Mouse (Mus musculus) stomach, embryonic 14.5 days (tissue): ENCODE measurements around the gene Clec10a. TPM values are rescaled to one million over a fixed set of nuclear protein-coding genes. Genes with fewer than 3 reads are reported as not detected.
"Not testable (repeated sequence)": the region's sequence is repeated elsewhere in the genome, so short reads cannot be mapped to it uniquely, and the experiment has no call there.

ENCODE experiments used
- ATAC-seq: fragments of 200-750 bp; cut with Nextera tagmentation; 2 replicates; pipeline ENCODE4 v1.8.0; 2017; ENCODE audit warnings: low read depth, moderate TSS enrichment; ENCODE audit not compliant: insufficient number of reproducible peaks, insufficient read depth, low FRiP score
- H3K27ac ChIP-seq: fragments of 300-500 bp; sonication (generic); 2 replicates; pipeline ENCODE4 v1.5.1; 2014; ENCODE audit warnings: mild to moderate bottlenecking, low read length, moderate library complexity, mixed read lengths
- H3K27me3 ChIP-seq: fragments of 300-500 bp; sonication (generic); 2 replicates; pipeline ENCODE4 v1.6.1; 2014; ENCODE audit warnings: low read length, control low read depth, mixed read lengths; ENCODE audit not compliant: control insufficient read depth, insufficient read depth
- H3K36me3 ChIP-seq: fragments of 300-500 bp; sonication (generic); 2 replicates; pipeline ENCODE4 v1.6.1; 2014; ENCODE audit warnings: mild to moderate bottlenecking, control low read depth, low read length, moderate library complexity, mixed read lengths; ENCODE audit not compliant: control insufficient read depth, insufficient read depth
- H3K4me1 ChIP-seq: fragments of 300-500 bp; sonication (generic); 2 replicates; pipeline ENCODE4 v1.6.1; 2014; ENCODE audit warnings: low read length, control low read depth, mixed read lengths; ENCODE audit not compliant: control insufficient read depth, insufficient read depth
- H3K4me2 ChIP-seq: fragments of 300-500 bp; sonication (generic); replicated peaks from 2 replicates; pipeline ENCODE4 v1.6.1; 2014; ENCODE audit warnings: low read depth, low read length, control low read depth
- H3K4me3 ChIP-seq: fragments of 300-500 bp; sonication (generic); 2 replicates; pipeline ENCODE4 v1.5.1; 2014; ENCODE audit warnings: low read depth, low read length, control low read depth
- H3K9ac ChIP-seq: fragments of 300-500 bp; sonication (generic); replicated peaks from 2 replicates; pipeline ENCODE4 v1.6.1; 2014; ENCODE audit warnings: low read depth, mild to moderate bottlenecking, control low read depth, low read length, moderate library complexity, mixed read lengths
- H3K9me3 ChIP-seq: fragments of 300-500 bp; sonication (generic); 2 replicates; pipeline ENCODE4 v1.6.1; 2016; ENCODE audit warnings: low read depth, low read length, control low read depth; ENCODE audit not compliant: control insufficient read depth
- WGBS: fragments of 180-500 bp; shearing (Covaris S2); extraction: QIAGEN DNeasy Blood & Tissue Kit; methylation state at CpG from one replicate; pipeline ENCODE4 v1.1.7; 2014; 5-methylcytosine and 5-hydroxymethylcytosine counted together
- polyA plus RNA-seq: library from polyadenylated mRNA; unstranded; fragments of >200 nt; fragmentation: Nextera tagmentation; extraction: Ambion mirVana; gene quantifications from 2 replicates; pipeline ENCODE4 v1.2.1, GENCODE M21; 2014

Gene Clec10a
- polyA plus RNA-seq, 1 experiment from 2014 or later, result 0.98 TPM

- no peak overlapping the region for H3K27ac ChIP-seq
- no peak for ATAC-seq
- no peaks in the 10 kb centered on the region for H3K9me3 ChIP-seq
- H3K36me3 ChIP-seq, result no peaks in the 10 kb centered on the region
- no peaks in the 10 kb centered on the region for H3K4me1 ChIP-seq
- no peak overlapping the region for H3K9ac ChIP-seq
- H3K4me2 ChIP-seq, result no peak overlapping the region
- H3K27me3 ChIP-seq, result no peaks in the 10 kb centered on the region
- 60% methylated on average over 3 of the region's 3 CpGs for WGBS
- H3K4me3 ChIP-seq, result no peak overlapping the region
These were observed 4.9 kb upstream of the Clec10a start for GRCm38 (mm10) chr11:70151072-70151471.

DNA sequence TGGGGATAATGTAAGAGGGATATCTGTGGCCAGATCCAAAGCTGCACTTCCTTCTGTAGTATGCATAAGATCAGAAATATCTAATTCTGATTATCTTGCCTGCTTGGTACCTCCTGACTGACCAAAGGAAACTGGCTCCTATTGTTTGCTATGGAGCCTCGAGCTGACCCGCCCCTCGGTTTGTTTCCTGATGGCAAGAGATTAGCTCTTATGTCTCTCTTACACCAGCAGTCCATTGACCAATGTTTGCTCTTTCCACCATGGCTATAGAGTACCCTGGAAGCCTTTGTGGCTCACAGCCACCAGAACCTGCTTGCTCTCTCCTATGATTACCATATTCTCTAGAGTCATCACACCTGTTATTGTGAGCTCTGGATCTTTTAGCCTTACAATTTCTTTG is 6.3 kb downstream of the Clec10a start:
- no peak overlapping the region for H3K9ac ChIP-seq
- no peaks in the 10 kb centered on the region for H3K27me3 ChIP-seq
- no peak overlapping the region for H3K4me3 ChIP-seq
- ATAC-seq, result no peak
- WGBS, result 50% methylated on average over 3 of the region's 3 CpGs
- no peak overlapping the region for H3K4me2 ChIP-seq
- no peaks in the 10 kb centered on the region for H3K36me3 ChIP-seq
- no peaks in the 10 kb centered on the region for H3K9me3 ChIP-seq
- no peaks in the 10 kb centered on the region for H3K4me1 ChIP-seq
- no peak overlapping the region for H3K27ac ChIP-seq

GRCm38 (mm10) chr11:70165972-70166921 is 10.2 kb downstream of the Clec10a start:
- H3K4me2 ChIP-seq, result no peak overlapping the region
- H3K36me3 ChIP-seq, result no peaks in the 10 kb centered on the region
- H3K4me1 ChIP-seq, result no peaks in the 10 kb centered on the region
- no peak overlapping the region for H3K27ac ChIP-seq
- no peak overlapping the region for H3K4me3 ChIP-seq
- H3K9me3 ChIP-seq, result no peaks in the 10 kb centered on the region
- no peak for ATAC-seq
- 72% methylated on average over 16 of the region's 16 CpGs for WGBS
- no peaks in the 10 kb centered on the region for H3K27me3 ChIP-seq
- no peak overlapping the region for H3K9ac ChIP-seq

GRCm38 (mm10) chr11:70168136-70168535 is 12.1 kb downstream of the Clec10a start:
- no peak for ATAC-seq
- H3K9ac ChIP-seq, result no peak overlapping the region
- WGBS, result 43% methylated on average over 7 of the region's 7 CpGs
- no peaks in the 10 kb centered on the region for H3K27me3 ChIP-seq
- no peak overlapping the region for H3K4me2 ChIP-seq
- no peak overlapping the region for H3K27ac ChIP-seq
- no peak overlapping the region for H3K4me3 ChIP-seq
- no peaks in the 10 kb centered on the region for H3K36me3 ChIP-seq
- no peaks in the 10 kb centered on the region for H3K9me3 ChIP-seq
- H3K4me1 ChIP-seq, result no peaks in the 10 kb centered on the region

GRCm38 (mm10) chr11:70169471-70169870 is 13.5 kb downstream of the Clec10a start:
- not testable (repeated sequence) for H3K27ac ChIP-seq, H3K27me3 ChIP-seq, H3K4me3 ChIP-seq, ATAC-seq, H3K36me3 ChIP-seq, H3K9me3 ChIP-seq, H3K9ac ChIP-seq, H3K4me2 ChIP-seq, H3K4me1 ChIP-seq
- 82% methylated on average over 7 of the region's 7 CpGs for WGBS

DNA sequence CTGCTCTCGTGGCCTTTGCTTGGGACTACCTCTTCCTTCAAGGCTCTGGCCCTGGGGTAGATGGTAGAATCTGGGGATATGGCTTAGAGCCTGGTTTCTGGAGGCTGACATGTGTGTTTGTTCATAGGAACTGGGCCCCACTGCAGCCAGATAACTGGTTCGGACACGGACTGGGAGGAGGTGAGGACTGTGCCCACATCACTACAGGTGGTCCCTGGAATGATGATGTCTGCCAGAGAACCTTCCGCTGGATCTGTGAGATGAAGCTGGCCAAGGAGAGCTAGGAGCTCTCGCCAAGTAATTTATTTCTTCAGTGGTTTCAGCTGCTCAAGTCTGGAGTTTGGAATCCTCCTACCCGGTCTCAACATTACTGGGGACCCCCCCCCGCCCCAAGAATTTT is 14.3 kb downstream of the Clec10a start:
- H3K9me3 ChIP-seq, result no peaks in the 10 kb centered on the region
- H3K27ac ChIP-seq, result no peak overlapping the region
- WGBS, result 76% methylated on average over 7 of the region's 7 CpGs
- H3K4me1 ChIP-seq, result no peaks in the 10 kb centered on the region
- no peaks in the 10 kb centered on the region for H3K27me3 ChIP-seq
- H3K9ac ChIP-seq, result no peak overlapping the region
- ATAC-seq, result no peak
- H3K36me3 ChIP-seq, result no peaks in the 10 kb centered on the region
- H3K4me3 ChIP-seq, result no peak overlapping the region
- H3K4me2 ChIP-seq, result no peak overlapping the region

- whole genome bisulfite sequencing, result 82% methylated on average over 7 of the region's 7 CpGs
- Histone ChIP-seq H3K9me3 (no peaks in the 10 kb centered on the region), H3K9ac (no peak overlapping the region)
These were observed 15.2 kb downstream of the Clec10a start for GRCm38 (mm10) chr11:70171181-70171580.

DNA sequence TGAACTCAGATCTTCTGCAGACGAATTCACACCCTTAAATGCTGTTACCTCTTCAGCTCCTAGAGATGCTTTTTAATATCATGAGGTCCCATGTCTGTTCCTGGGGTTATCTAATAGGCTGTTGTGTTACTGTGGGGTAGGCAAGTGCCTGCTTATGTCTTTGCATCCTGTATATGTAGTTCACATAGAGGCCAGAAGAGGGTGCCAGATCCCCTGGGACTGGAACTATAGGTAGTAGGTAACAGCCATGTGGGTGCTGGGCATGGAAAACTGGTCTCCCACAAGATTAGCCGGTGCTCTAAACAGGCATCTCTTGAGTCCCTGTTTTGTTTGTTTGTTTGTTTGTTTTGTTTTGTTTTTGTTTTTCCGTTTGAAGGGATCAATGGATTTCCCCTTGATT is 15.8 kb downstream of the Clec10a start:
- WGBS, result 47% methylated on average over 3 of the region's 3 CpGs
- H3K9ac ChIP-seq, result no peak overlapping the region
- no peak overlapping the region for H3K27ac ChIP-seq
- H3K4me3 ChIP-seq, result no peak overlapping the region
- H3K4me2 ChIP-seq, result no peak overlapping the region
- H3K27me3 ChIP-seq, result no peaks in the 10 kb centered on the region
- H3K4me1 ChIP-seq, result no peaks in the 10 kb centered on the region
- no peaks in the 10 kb centered on the region for H3K36me3 ChIP-seq
- H3K9me3 ChIP-seq, result no peaks in the 10 kb centered on the region
- ATAC-seq, result no peak

More at GRCm38 (mm10) chr11:70171181-70171580, 15.2 kb downstream of the Clec10a start:
- Histone ChIP-seq H3K4me3 (no peak overlapping the region), H3K4me1 (no peaks in the 10 kb centered on the region), H3K4me2 (no peak overlapping the region), H3K36me3 (no peaks in the 10 kb centered on the region), H3K27me3 (no peaks in the 10 kb centered on the region), H3K27ac (no peak overlapping the region)
- ATAC-seq, result no peak
